Mouse (Mus musculus) c-Kit-positive CD71-positive TER-119-negative erythroid progenitor cells, embryonic 14.5 days (primary cell): Measurements from ENCODE around the gene Ddx42.
"Not testable (repeated sequence)": the region's sequence is repeated elsewhere in the genome, so short reads cannot be mapped to it uniquely, and the experiment has no call there.

Source experiments
- DNase-seq: peaks from one replicate; pipeline ENCODE4 v3.0.0-alpha.2; 2013; ENCODE audit warnings: low read depth

Gene Ddx42

GRCm38 (mm10) chr11:106216730-106217490 lies at the start of gene Ddx42:
Gene Ddx42, plus strand, starts transcription at chr11:106216926.
- DNase-seq: peak; percentile 92

GRCm38 (mm10) chr11:106167435-106167834 lies 49.3 kb upstream of the Ddx42 start:
- no peak for DNase-seq

GRCm38 (mm10) chr11:106170807-106171206 lies 45.9 kb upstream of the Ddx42 start:
- no peak for DNase-seq

- DNase-seq: no peak
Observed at GRCm38 (mm10) chr11:106173228-106173627, 43.5 kb upstream of the Ddx42 start.

- no peak for DNase-seq
Observed at GRCm38 (mm10) chr11:106174372-106174771, 42.4 kb upstream of the Ddx42 start.

GRCm38 (mm10) chr11:106175081-106175480 lies 41.6 kb upstream of the Ddx42 start:
- no peak for DNase-seq

GRCm38 (mm10) chr11:106176372-106176771 lies 40.4 kb upstream of the Ddx42 start:
- DNase-seq: no peak

GRCm38 (mm10) chr11:106178036-106178782 lies 38.5 kb upstream of the Ddx42 start:
- DNase-seq: no peak

- no peak for DNase-seq
Observed at GRCm38 (mm10) chr11:106179711-106180448, 36.8 kb upstream of the Ddx42 start.

- no peak for DNase-seq
Observed at GRCm38 (mm10) chr11:106180449-106180801, 36.3 kb upstream of the Ddx42 start.

- DNase-seq: no peak
Observed at GRCm38 (mm10) chr11:106187326-106187725, 29.4 kb upstream of the Ddx42 start.

- no peak for DNase-seq
Observed at GRCm38 (mm10) chr11:106191716-106192115, 25.0 kb upstream of the Ddx42 start.

- no peak for DNase-seq
Observed at GRCm38 (mm10) chr11:106192241-106192640, 24.5 kb upstream of the Ddx42 start.

- DNase-seq: peak; percentile 46
Observed at GRCm38 (mm10) chr11:106192657-106193370, 23.9 kb upstream of the Ddx42 start.

GRCm38 (mm10) chr11:106193371-106194154 lies 23.2 kb upstream of the Ddx42 start:
- DNase-seq: peak; percentile 96

GRCm38 (mm10) chr11:106194155-106194541 lies 22.6 kb upstream of the Ddx42 start:
- no peak for DNase-seq

GRCm38 (mm10) chr11:106194891-106195290 lies 21.8 kb upstream of the Ddx42 start:
- DNase-seq: no peak

- DNase-seq: no peak
Observed at GRCm38 (mm10) chr11:106195341-106195740, 21.4 kb upstream of the Ddx42 start.

GRCm38 (mm10) chr11:106198277-106198676 lies 18.4 kb upstream of the Ddx42 start:
- DNase-seq: no peak

- not testable (repeated sequence) for DNase-seq
Observed at GRCm38 (mm10) chr11:106199997-106200396, 16.7 kb upstream of the Ddx42 start.

- no peak for DNase-seq
Observed at GRCm38 (mm10) chr11:106200756-106201155, 16.0 kb upstream of the Ddx42 start.
